Mouse (Mus musculus): ENCODE measurements around the gene Sbno1. TPM values are rescaled to one million over a fixed set of nuclear protein-coding genes. Genes with fewer than 3 reads are reported as not detected.

Gene Sbno1
- polyA plus RNA-seq, 1 experiment, result 53.2 TPM

- TF ChIP-seq CTCF (IDR thresholded peaks at IDR 0.05; ENCODE audit: borderline replicate concordance, extremely low read depth, insufficient read depth, insufficient read length) (no peak), POLR2A (IDR thresholded peaks at IDR 0.05; ENCODE audit: borderline replicate concordance, extremely low read depth, insufficient read depth, insufficient read length, poor library complexity, severe bottlenecking) (no peak)
- no peak for DNase-seq (ENCODE audit: low read depth)
These were observed 99.0 kb downstream of the Sbno1 start for GRCm38 (mm10) chr5:124326829-124327228.

Other genes starting within 250 kb of the Sbno1 start
- gene Pitpnm2, start 176.2 kb downstream of the Sbno1 start, polyA plus RNA-seq (2012; rRNA removed), result 51.9 and 61.2 TPM in 2 replicates
- gene Mphosph9, start 98.0 kb downstream of the Sbno1 start, polyA plus RNA-seq (2012; rRNA removed), result 18.3 and 19.4 TPM in 2 replicates
- gene 2810006K23Rik, start 97.9 kb downstream of the Sbno1 start, polyA plus RNA-seq (2012; rRNA removed), result 10.8 and 13.3 TPM in 2 replicates
- 303 and 477 TPM in 2 replicates for gene Cdk2ap1, start 62.9 kb downstream of the Sbno1 start, polyA plus RNA-seq (2012; rRNA removed)
- 69.9 and 70.8 TPM in 2 replicates for gene Kmt5a, start 13.9 kb upstream of the Sbno1 start, polyA plus RNA-seq (2012; rRNA removed)
- 22.7 and 24.4 TPM in 2 replicates for gene Rilpl2, start 52.4 kb upstream of the Sbno1 start, polyA plus RNA-seq (2012; rRNA removed)
- gene Snrnp35, start 57.1 kb upstream of the Sbno1 start, polyA plus RNA-seq (2012; rRNA removed), result 9.4 and 13.8 TPM in 2 replicates
- gene Rilpl1, start 105.4 kb upstream of the Sbno1 start, polyA plus RNA-seq (2012; rRNA removed), result 8.4 and 11.7 TPM in 2 replicates
- 142 and 146 TPM in 2 replicates for gene Tmed2, start 114.7 kb upstream of the Sbno1 start, polyA plus RNA-seq (2012; rRNA removed)
- 31.8 and 32.3 TPM in 2 replicates for gene Ddx55, start 126.9 kb upstream of the Sbno1 start, polyA plus RNA-seq (2012; rRNA removed)
- gene Eif2b1, start 153.1 kb upstream of the Sbno1 start, polyA plus RNA-seq (2012; rRNA removed), result 41.3 and 43.5 TPM in 2 replicates
- 70.6 and 82.2 TPM in 2 replicates for gene Gtf2h3, start 153.1 kb upstream of the Sbno1 start, polyA plus RNA-seq (2012; rRNA removed)
- 34.8 and 36.1 TPM in 2 replicates for gene Atp6v0a2, start 202.6 kb upstream of the Sbno1 start, polyA plus RNA-seq (2012; rRNA removed)